Mouse (Mus musculus) stomach, embryonic 14.5 days (tissue): ENCODE measurements around the gene Sdk1. TPM values are rescaled to one million over a fixed set of nuclear protein-coding genes. Genes with fewer than 3 reads are reported as not detected.

ENCODE experiments used
- ATAC-seq: fragments of 200-750 bp; cut with Nextera tagmentation; 2 replicates; pipeline ENCODE4 v1.8.0; 2017; ENCODE audit warnings: low read depth, moderate TSS enrichment; ENCODE audit not compliant: insufficient number of reproducible peaks, insufficient read depth, low FRiP score
- H3K27ac ChIP-seq: fragments of 300-500 bp; sonication (generic); 2 replicates; pipeline ENCODE4 v1.5.1; 2014; ENCODE audit warnings: mild to moderate bottlenecking, low read length, moderate library complexity, mixed read lengths
- H3K27me3 ChIP-seq: fragments of 300-500 bp; sonication (generic); 2 replicates; pipeline ENCODE4 v1.6.1; 2014; ENCODE audit warnings: low read length, control low read depth, mixed read lengths; ENCODE audit not compliant: control insufficient read depth, insufficient read depth
- H3K36me3 ChIP-seq: fragments of 300-500 bp; sonication (generic); 2 replicates; pipeline ENCODE4 v1.6.1; 2014; ENCODE audit warnings: mild to moderate bottlenecking, control low read depth, low read length, moderate library complexity, mixed read lengths; ENCODE audit not compliant: control insufficient read depth, insufficient read depth
- H3K4me1 ChIP-seq: fragments of 300-500 bp; sonication (generic); 2 replicates; pipeline ENCODE4 v1.6.1; 2014; ENCODE audit warnings: low read length, control low read depth, mixed read lengths; ENCODE audit not compliant: control insufficient read depth, insufficient read depth
- H3K4me2 ChIP-seq: fragments of 300-500 bp; sonication (generic); replicated peaks from 2 replicates; pipeline ENCODE4 v1.6.1; 2014; ENCODE audit warnings: low read depth, low read length, control low read depth
- H3K4me3 ChIP-seq: fragments of 300-500 bp; sonication (generic); 2 replicates; pipeline ENCODE4 v1.5.1; 2014; ENCODE audit warnings: low read depth, low read length, control low read depth
- H3K9ac ChIP-seq: fragments of 300-500 bp; sonication (generic); replicated peaks from 2 replicates; pipeline ENCODE4 v1.6.1; 2014; ENCODE audit warnings: low read depth, mild to moderate bottlenecking, control low read depth, low read length, moderate library complexity, mixed read lengths
- H3K9me3 ChIP-seq: fragments of 300-500 bp; sonication (generic); 2 replicates; pipeline ENCODE4 v1.6.1; 2016; ENCODE audit warnings: low read depth, low read length, control low read depth; ENCODE audit not compliant: control insufficient read depth
- WGBS: fragments of 180-500 bp; shearing (Covaris S2); extraction: QIAGEN DNeasy Blood & Tissue Kit; methylation state at CpG from one replicate; pipeline ENCODE4 v1.1.7; 2014; 5-methylcytosine and 5-hydroxymethylcytosine counted together
- polyA plus RNA-seq: library from polyadenylated mRNA; unstranded; fragments of >200 nt; fragmentation: Nextera tagmentation; extraction: Ambion mirVana; gene quantifications from 2 replicates; pipeline ENCODE4 v1.2.1, GENCODE M21; 2014

The Sdk1 gene
- polyA plus RNA-seq, 1 experiment from 2014 or later: 5.6 TPM

GRCm38 (mm10) chr5:141415644-141416243 lies 174.5 kb downstream of the Sdk1 start:
- Histone ChIP-seq H3K4me3 (no peak overlapping the region), H3K27ac (peak overlapping the region; percentile 91), H3K4me1 (peaks cover 26% of the 10 kb centered on the region), H3K9me3 (no peaks in the 10 kb centered on the region), H3K4me2 (no peak overlapping the region), H3K27me3 (no peaks in the 10 kb centered on the region), H3K36me3 (no peaks in the 10 kb centered on the region), H3K9ac (no peak overlapping the region)
- 22% methylated on average over 10 of the region's 10 CpGs for WGBS
- ATAC-seq: peak; percentile 91

GRCm38 (mm10) chr5:141428132-141428531 lies 186.8 kb downstream of the Sdk1 start:
- H3K4me1 ChIP-seq: 0 out of 2 replicates have a peak, but pooled peaks cover 3% of the 10 kb centered on the region
- H3K27me3 ChIP-seq: no peaks in the 10 kb centered on the region
- no peak overlapping the region for H3K4me3 ChIP-seq
- H3K4me2 ChIP-seq: no peak overlapping the region
- H3K9me3 ChIP-seq: no peaks in the 10 kb centered on the region
- WGBS: 79% methylated on average over 3 of the region's 3 CpGs
- H3K36me3 ChIP-seq: no peaks in the 10 kb centered on the region
- H3K27ac ChIP-seq: no peak overlapping the region
- no peak for ATAC-seq
- no peak overlapping the region for H3K9ac ChIP-seq

- WGBS: 92% methylated on average over 2 of the region's 2 CpGs
Observed at GRCm38 (mm10) chr5:141433286-141433685, 192.0 kb downstream of the Sdk1 start.

GRCm38 (mm10) chr5:141447247-141447646 lies 206.0 kb downstream of the Sdk1 start:
- Histone ChIP-seq H3K4me3 (no peak overlapping the region), H3K9ac (no peak overlapping the region), H3K4me1 (no peaks in the 10 kb centered on the region; the same call in 1 of the 2 replicates), H3K36me3 (no peaks in the 10 kb centered on the region), H3K4me2 (no peak overlapping the region), H3K27me3 (no peaks in the 10 kb centered on the region), H3K9me3 (no peaks in the 10 kb centered on the region), H3K27ac (no peak overlapping the region)
- WGBS: 54% methylated on average over 1 of the region's 1 CpGs
- no peak for ATAC-seq

More at GRCm38 (mm10) chr5:141433286-141433685, 192.0 kb downstream of the Sdk1 start:
- H3K36me3 ChIP-seq: no peaks in the 10 kb centered on the region
- no peaks in the 10 kb centered on the region for H3K9me3 ChIP-seq
- H3K4me3 ChIP-seq: no peak overlapping the region
- 0 out of 2 replicates have a peak, but pooled peaks cover 5% of the 10 kb centered on the region for H3K4me1 ChIP-seq
- no peak overlapping the region for H3K4me2 ChIP-seq
- no peaks in the 10 kb centered on the region for H3K27me3 ChIP-seq
- no peak for ATAC-seq
- no peak overlapping the region for H3K9ac ChIP-seq
- no peak overlapping the region for H3K27ac ChIP-seq

- 66% methylated on average over 2 of the region's 2 CpGs for WGBS
- Histone ChIP-seq H3K36me3 (no peaks in the 10 kb centered on the region), H3K4me2 (no peak overlapping the region), H3K27me3 (no peaks in the 10 kb centered on the region), H3K4me1 (no peaks in the 10 kb centered on the region), H3K9ac (no peak overlapping the region), H3K4me3 (no peak overlapping the region), H3K9me3 (no peaks in the 10 kb centered on the region), H3K27ac (no peak overlapping the region)
- no peak for ATAC-seq
Observed at GRCm38 (mm10) chr5:141463417-141463816, 222.1 kb downstream of the Sdk1 start.

- no peaks in the 10 kb centered on the region for H3K9me3 ChIP-seq
- peaks cover 5% of the 10 kb centered on the region; the same call in 1 of the 2 replicates for H3K4me1 ChIP-seq
- no peaks in the 10 kb centered on the region for H3K36me3 ChIP-seq
- no peak overlapping the region for H3K9ac ChIP-seq
- no peak overlapping the region for H3K4me2 ChIP-seq
- WGBS: 38% methylated on average over 5 of the region's 5 CpGs
- H3K27ac ChIP-seq: no peak overlapping the region
- no peak for ATAC-seq
- H3K27me3 ChIP-seq: no peaks in the 10 kb centered on the region
- no peak overlapping the region for H3K4me3 ChIP-seq
Observed at GRCm38 (mm10) chr5:141468821-141469220, 227.5 kb downstream of the Sdk1 start.

GRCm38 (mm10) chr5:141505281-141505680 lies 264.0 kb downstream of the Sdk1 start:
- no peak overlapping the region for H3K4me3 ChIP-seq

GRCm38 (mm10) chr5:141506344-141506743 lies 265.1 kb downstream of the Sdk1 start:
- Histone ChIP-seq H3K4me3 (no peak overlapping the region), H3K4me2 (no peak overlapping the region), H3K9me3 (no peaks in the 10 kb centered on the region), H3K9ac (no peak overlapping the region), H3K4me1 (no peaks in the 10 kb centered on the region), H3K36me3 (no peaks in the 10 kb centered on the region), H3K27me3 (no peaks in the 10 kb centered on the region), H3K27ac (no peak overlapping the region)
- WGBS: 82% methylated on average over 3 of the region's 3 CpGs
- no peak for ATAC-seq

More at GRCm38 (mm10) chr5:141505281-141505680, 264.0 kb downstream of the Sdk1 start:
- Histone ChIP-seq H3K9me3 (no peaks in the 10 kb centered on the region), H3K27me3 (no peaks in the 10 kb centered on the region), H3K9ac (no peak overlapping the region), H3K4me1 (no peaks in the 10 kb centered on the region), H3K27ac (no peak overlapping the region), H3K4me2 (no peak overlapping the region), H3K36me3 (no peaks in the 10 kb centered on the region)
- WGBS: 47% methylated on average over 6 of the region's 6 CpGs
- ATAC-seq: no peak
